Mouse (Mus musculus): ENCODE measurements around the gene Dand5.

Gene Dand5

DNA sequence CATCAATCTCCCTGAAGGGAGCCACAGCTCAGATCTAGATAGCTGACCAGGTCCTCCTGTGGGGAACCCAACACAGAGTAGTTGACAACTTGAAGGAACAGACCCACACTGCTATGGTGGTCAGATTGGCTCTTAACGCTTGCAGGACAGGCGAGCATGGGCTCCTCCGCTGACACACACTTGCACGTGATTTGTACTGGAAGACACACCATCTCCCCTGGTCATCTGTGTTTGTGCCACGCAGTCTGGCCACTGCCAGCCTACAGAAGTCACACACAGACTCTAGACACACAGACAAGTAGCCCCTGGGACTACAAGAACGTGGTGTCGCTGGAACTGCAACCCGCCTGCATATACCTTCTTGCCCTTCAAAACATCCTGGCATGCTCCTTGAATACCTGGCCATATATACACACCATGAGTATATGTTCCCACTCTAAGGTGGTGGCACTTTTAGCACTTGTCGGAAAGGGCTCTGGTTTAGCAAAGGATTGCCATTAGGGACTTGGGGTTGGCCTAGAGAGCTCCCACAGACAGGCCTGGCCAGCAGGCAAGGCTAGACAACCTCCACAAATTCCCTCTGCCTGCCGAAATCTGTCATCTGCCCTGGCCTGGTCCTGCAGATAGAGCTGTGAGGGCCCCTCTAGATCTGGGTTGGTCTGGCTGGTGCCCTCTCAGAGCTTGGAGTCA is 24.0 kb downstream of the Dand5 start:
- H3K36me3 ChIP-seq (ENCODE audit: control insufficient read depth, insufficient read depth, low read length, poor library complexity, severe bottlenecking): no peaks in the 10 kb centered on the region
- no peak for DNase-seq (ENCODE audit: low read depth, low spot score)
- H3K27me3 ChIP-seq (ENCODE audit: control insufficient read depth, insufficient read depth, low read length, poor library complexity, severe bottlenecking): no peaks in the 10 kb centered on the region

DNA sequence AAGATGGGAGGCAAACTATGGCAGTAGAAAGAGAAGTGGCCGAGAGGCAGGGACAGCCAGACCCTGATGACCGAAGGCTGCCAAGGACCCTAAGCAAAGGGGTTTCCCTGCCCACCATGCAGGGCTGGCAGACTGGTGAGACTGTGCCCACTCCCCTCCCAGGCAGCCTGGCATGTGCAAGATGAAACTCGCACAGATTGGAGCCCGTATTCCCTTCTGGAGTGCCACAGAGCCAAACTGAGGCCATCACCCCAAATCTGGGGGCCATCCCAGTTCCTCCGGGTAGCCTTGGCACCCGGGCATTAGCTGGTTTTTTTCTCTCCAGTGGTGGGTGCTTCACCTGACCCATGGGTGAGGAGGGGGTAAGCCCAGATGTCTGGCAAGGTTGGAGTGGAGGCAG is 24.7 kb downstream of the Dand5 start:
- H3K27me3 ChIP-seq (ENCODE audit: control insufficient read depth, insufficient read depth, low read length, poor library complexity, severe bottlenecking): no peaks in the 10 kb centered on the region
- no peaks in the 10 kb centered on the region for H3K36me3 ChIP-seq (ENCODE audit: control insufficient read depth, insufficient read depth, low read length, poor library complexity, severe bottlenecking)
- no peak for DNase-seq (ENCODE audit: low read depth, low spot score)

DNA sequence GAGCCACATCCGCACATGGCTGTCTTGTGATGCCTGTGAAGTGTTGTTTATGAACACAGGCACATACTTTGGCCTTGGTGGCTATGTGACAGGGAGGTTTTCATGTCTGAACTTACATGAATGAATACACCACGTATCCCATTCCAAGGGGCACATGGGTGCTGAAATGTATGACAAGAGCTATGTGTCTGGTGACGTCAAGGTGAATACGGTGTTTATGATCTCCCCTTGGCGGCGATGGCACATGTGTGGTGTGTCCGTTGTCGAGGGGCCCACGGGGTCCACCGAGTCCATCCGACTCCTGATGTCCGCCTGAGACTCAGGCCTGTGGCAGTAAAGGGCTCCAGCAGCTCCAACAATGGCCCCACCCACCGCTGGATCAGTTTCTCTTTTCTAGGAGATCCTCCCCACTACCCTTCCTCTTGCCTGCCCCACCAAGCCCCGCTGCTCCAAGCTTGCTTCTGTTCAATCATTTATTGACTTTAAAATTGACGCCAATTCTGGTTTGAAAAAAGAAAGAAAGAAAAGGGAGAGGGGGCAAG is 25.3 kb downstream of the Dand5 start:
- no peaks in the 10 kb centered on the region for H3K27me3 ChIP-seq (ENCODE audit: control insufficient read depth, insufficient read depth, low read length, poor library complexity, severe bottlenecking)
- DNase-seq (ENCODE audit: low read depth, low spot score): no peak
- no peaks in the 10 kb centered on the region for H3K36me3 ChIP-seq (ENCODE audit: control insufficient read depth, insufficient read depth, low read length, poor library complexity, severe bottlenecking)

DNA sequence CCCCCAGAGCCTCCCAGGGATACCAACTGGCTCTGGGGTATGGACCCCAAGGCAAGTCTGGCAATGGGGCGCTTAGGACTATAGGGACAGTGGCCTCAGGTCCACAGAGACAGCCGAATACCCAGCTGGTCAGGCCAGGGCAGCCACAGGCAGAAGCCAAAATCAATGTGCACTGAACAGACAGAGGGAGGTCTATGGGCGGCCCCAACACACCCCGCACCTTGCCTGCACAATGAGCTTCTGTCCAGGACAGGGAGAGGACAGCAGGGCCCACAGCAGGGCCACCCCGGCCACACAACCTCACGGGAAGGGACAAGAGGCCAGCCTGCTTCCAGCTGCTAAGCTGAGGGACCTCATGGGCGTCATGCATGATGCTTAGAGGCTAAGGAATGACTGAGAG is 28.1 kb downstream of the Dand5 start:
- no peak for DNase-seq (ENCODE audit: low read depth, low spot score)
- Histone ChIP-seq H3K27me3 (ENCODE audit: control insufficient read depth, insufficient read depth, low read length, poor library complexity, severe bottlenecking) (no peaks in the 10 kb centered on the region), H3K36me3 (ENCODE audit: control insufficient read depth, insufficient read depth, low read length, poor library complexity, severe bottlenecking) (no peaks in the 10 kb centered on the region)

DNA sequence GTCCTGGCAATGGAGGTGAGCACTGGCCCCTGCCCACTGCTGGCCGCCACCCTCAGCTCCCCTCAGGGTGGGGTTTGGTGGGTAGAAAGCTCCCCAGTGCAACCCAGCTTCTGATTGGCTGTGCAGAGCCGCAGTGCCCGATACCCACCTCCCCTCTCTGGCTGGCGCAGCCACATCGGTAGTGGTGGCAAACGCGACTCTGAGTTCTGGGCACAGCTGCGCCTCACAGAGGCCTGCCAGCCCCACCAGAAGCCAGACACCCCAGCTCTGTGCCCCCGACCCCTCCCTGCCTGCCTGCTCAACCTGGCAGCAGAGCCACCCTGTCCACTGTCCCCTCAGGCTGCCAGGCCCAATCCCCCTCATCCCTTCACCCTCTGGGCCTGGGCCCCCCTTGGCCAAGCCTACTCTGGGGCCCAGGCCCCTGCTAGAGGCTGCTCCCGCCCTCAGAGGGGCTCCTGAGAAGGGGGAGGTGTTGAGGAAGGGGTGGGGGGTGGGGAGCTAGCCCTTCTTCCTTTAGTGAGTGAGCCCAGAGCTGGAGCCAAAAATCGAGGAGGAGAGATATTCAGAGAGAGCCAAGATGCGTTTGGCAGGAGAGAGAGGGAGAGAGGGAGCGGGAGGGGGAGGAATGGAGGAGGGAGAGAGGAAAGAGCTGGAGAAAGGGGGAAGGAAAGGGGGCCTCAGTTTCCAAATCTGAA is 28.7 kb downstream of the Dand5 start:
- no peaks in the 10 kb centered on the region for H3K36me3 ChIP-seq (ENCODE audit: control insufficient read depth, insufficient read depth, low read length, poor library complexity, severe bottlenecking)
- no peaks in the 10 kb centered on the region for H3K27me3 ChIP-seq (ENCODE audit: control insufficient read depth, insufficient read depth, low read length, poor library complexity, severe bottlenecking)
- DNase-seq (ENCODE audit: low read depth, low spot score): no peak

DNA sequence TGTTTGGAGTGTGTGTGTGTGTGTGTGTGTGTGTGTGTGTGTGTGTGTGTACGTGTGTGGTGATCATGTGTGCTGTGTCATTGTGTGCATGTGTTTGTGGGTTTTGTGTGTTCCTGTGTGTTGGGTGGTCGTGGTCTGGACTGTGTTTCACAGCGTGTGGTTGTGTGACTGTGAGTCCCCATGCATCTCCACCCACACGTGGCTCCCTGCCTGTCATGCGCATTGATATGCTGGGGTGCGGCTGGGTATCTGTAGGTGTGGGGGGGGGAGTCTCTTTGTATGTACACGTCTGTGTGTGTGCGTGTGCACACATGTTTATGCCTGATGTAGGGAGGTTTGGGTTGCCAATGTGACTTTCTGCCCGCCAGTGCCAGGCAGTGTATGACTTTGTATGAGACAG is 29.5 kb downstream of the Dand5 start:
- no peak for DNase-seq (ENCODE audit: low read depth, low spot score)
- H3K36me3 ChIP-seq (ENCODE audit: control insufficient read depth, insufficient read depth, low read length, poor library complexity, severe bottlenecking): no peaks in the 10 kb centered on the region

DNA sequence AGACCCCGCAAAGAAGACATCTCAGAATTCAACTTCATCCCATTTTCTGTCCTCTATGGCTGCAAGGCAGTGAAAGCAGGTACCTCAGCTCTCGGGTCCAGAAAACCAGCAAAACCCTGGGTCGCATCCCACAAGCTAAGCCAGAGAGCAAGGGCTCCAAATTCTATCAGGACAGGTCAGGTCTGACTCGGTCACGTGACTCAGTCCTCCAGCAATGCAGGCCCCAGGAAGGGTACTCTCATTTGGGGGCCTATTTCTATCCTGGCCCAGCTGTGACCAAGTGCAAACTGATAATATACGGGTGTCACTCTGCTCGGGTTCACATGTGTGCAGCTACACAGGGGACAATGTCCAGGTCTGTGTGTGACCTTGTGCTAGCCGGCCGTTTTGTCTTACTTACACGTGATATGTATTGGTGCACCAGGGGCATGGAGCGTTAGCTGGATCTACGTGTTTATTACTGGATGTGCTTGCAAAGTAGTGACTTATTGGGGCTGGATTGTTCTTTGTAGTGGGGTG is 30.1 kb downstream of the Dand5 start:
- DNase-seq (ENCODE audit: low read depth, low spot score): no peak
- Histone ChIP-seq H3K27me3 (ENCODE audit: control insufficient read depth, insufficient read depth, low read length, poor library complexity, severe bottlenecking) (no peaks in the 10 kb centered on the region), H3K36me3 (ENCODE audit: control insufficient read depth, insufficient read depth, low read length, poor library complexity, severe bottlenecking) (no peaks in the 10 kb centered on the region)

More for the DNA sequence above, 29.5 kb downstream of the Dand5 start:
- H3K27me3 ChIP-seq (ENCODE audit: control insufficient read depth, insufficient read depth, low read length, poor library complexity, severe bottlenecking): no peaks in the 10 kb centered on the region

DNA sequence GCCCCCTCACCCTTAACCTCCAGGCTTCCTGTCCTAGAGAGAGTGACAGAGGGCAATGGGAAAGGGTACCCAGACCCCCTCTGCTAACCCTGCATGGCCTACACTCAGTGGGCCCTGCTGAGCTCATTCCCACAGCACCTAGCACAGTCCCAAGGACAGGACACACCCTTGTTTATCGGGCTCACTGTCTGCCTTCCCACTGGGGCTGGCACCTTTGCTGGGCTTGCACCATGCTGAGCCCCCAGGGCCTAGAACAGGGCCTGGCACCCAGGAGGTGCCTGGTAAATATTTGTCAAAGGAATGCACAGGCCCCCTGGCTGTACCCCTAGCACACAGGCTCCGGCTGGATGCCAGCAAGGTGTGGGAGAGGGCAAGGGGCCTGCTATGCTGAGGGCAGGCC is 32.1 kb downstream of the Dand5 start:
- no peak for DNase-seq (ENCODE audit: low read depth, low spot score)
- H3K36me3 ChIP-seq (ENCODE audit: control insufficient read depth, insufficient read depth, low read length, poor library complexity, severe bottlenecking): no peaks in the 10 kb centered on the region
- no peaks in the 10 kb centered on the region for H3K27me3 ChIP-seq (ENCODE audit: control insufficient read depth, insufficient read depth, low read length, poor library complexity, severe bottlenecking)

DNA sequence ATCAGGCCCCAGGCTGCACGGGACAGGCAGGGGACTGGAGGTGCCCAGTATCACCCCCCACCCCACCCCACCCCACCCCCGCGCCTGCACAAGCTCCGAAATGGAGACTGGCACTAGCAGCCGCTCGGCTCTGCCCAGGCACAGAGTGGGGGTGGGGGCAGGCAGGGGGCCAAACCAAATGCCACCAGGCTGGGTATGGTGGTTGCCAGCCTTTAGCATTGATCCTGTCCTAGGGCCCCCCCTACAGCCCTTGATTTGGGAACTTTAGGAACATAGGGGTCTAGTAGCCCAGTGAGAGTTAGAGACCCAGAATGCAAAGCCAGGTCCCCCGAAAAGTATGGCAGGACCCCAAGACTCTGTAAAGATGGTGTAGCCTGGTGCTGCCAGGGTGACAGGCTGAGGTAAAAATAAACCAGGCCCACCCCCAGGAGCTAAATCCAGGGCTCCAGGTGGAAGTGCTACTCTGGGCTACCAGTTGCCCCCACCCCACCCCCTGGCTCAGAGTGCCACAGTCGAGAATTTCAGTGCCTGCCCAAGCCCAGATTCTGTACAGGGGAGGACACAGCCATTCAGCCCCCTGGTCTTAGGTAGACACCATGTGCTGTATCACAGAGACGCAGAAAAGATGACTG is 32.7 kb downstream of the Dand5 start:
- no peaks in the 10 kb centered on the region for H3K36me3 ChIP-seq (ENCODE audit: control insufficient read depth, insufficient read depth, low read length, poor library complexity, severe bottlenecking)
- no peak for DNase-seq (ENCODE audit: low read depth, low spot score)

DNA sequence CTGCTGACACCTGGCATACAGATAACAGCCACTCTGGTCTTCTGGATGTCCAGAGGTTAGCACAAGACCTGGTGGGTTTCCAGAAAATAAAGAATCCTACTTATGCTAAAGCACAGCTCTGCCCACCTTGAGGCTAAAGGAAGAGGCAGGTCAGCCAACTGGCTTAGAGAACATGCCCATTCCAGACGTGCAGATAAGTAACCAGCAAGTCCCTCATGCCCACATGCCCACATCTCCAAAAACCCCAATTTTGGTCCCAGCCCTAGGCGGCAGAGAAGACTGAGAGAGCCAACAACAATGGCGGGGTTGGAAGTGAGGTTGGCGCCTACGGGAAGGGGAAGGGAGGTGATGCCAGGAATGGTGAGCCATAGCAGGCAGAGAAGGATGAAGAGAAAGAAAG is 33.3 kb downstream of the Dand5 start:
- no peak for DNase-seq (ENCODE audit: low read depth, low spot score)
- Histone ChIP-seq H3K27me3 (ENCODE audit: control insufficient read depth, insufficient read depth, low read length, poor library complexity, severe bottlenecking) (no peaks in the 10 kb centered on the region), H3K36me3 (ENCODE audit: control insufficient read depth, insufficient read depth, low read length, poor library complexity, severe bottlenecking) (no peaks in the 10 kb centered on the region)

More for the DNA sequence above, 32.7 kb downstream of the Dand5 start:
- no peaks in the 10 kb centered on the region for H3K27me3 ChIP-seq (ENCODE audit: control insufficient read depth, insufficient read depth, low read length, poor library complexity, severe bottlenecking)

DNA sequence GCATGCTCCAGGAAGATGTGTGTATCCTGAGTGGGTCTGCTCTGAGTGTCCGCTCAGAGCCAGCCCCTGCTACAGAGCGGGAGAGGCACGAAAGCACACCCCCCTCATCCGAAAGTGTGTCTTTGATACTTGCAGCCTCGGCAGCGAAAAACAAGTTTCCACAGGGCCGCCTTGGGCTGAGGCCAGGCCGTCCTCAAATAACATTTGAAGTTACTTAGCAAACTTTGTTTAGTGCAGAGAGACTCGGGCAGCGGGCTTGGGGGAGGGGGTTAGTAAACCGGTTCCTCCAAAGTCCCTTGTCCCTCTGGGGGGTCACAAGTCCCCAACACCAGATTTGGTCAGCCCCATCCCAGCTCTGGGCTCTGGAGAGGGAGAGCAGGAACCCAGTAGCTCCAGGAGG is 33.7 kb downstream of the Dand5 start:
- DNase-seq (ENCODE audit: low read depth, low spot score): no peak
- no peaks in the 10 kb centered on the region for H3K27me3 ChIP-seq (ENCODE audit: control insufficient read depth, insufficient read depth, low read length, poor library complexity, severe bottlenecking)
- H3K36me3 ChIP-seq (ENCODE audit: control insufficient read depth, insufficient read depth, low read length, poor library complexity, severe bottlenecking): no peaks in the 10 kb centered on the region

DNA sequence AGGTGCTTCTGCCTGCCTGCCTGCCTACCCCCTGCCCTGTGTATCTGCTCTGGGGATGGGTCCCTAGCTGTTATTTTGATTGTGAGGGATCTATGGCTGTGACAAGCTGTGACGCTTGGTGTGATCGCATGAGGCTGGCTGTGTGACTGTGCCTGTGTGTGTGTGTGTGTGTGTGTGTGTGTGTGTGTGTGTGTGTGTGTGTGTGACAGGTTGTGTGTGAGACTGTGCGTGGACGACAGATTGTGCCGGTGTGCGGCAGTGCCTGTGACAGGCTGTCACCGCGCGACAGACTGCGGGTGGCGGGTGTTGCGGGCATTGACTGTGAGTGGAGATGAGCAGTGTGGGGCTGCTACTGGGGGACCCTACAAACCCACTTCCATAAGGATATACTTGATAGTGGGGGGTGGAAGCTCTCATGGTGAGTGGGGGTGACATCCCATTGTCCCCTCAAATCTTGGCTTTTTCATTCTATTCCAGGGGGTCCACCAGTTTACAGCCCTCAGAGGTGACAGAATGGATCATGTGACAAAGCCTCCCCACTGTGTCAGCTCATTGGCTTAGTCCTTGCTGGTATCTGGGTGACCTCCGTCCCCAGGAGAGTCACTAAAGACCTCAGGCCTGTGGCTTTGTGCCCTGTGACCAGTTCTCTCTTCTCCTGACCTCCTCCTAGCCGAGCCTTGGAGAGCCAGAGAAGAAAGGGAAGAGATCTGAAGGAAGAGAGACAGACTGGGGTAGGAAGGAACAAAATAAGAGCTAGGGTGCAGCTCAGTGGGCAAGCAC is 34.9 kb downstream of the Dand5 start:
- Histone ChIP-seq H3K36me3 (ENCODE audit: control insufficient read depth, insufficient read depth, low read length, poor library complexity, severe bottlenecking) (no peaks in the 10 kb centered on the region), H3K27me3 (ENCODE audit: control insufficient read depth, insufficient read depth, low read length, poor library complexity, severe bottlenecking) (no peaks in the 10 kb centered on the region)
- no peak for DNase-seq (ENCODE audit: low read depth, low spot score)

DNA sequence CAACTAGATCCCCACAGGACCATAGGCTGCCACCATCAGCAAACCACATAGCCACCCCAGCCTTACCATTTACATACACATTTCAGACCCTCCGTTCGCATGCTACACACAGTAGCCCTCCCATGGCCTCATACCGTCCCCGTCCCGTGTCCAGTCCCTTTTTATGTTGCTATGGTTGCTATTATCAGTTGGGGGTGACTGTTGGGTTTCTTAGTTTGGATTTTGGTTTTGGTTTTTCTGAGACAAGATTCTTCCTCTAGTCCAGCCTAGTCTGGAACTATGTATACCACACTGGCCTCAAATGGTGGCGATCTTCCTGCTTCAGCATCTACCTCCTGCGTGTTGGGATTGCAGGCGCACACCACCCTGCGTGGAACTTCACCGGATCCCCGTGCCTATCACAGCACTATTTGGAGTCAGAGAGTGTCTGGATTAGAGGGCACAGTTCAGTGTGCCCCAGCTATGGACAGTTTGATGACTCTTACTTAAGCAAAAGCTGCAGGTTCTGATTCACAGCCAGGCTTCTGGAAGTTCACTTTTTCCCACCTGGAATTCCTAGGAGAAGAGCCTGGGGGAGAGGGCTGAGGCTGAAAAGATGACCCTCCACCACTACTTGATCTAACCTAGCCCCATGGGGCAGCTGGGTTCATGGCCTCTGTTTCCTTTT is 35.7 kb downstream of the Dand5 start:
- Histone ChIP-seq H3K36me3 (ENCODE audit: control insufficient read depth, insufficient read depth, low read length, poor library complexity, severe bottlenecking) (no peaks in the 10 kb centered on the region), H3K27me3 (ENCODE audit: control insufficient read depth, insufficient read depth, low read length, poor library complexity, severe bottlenecking) (no peaks in the 10 kb centered on the region)
- no peak for DNase-seq (ENCODE audit: low read depth, low spot score)

Data from splenic B cell, adult 2 months (primary cell).